In the genomic region with DNA sequence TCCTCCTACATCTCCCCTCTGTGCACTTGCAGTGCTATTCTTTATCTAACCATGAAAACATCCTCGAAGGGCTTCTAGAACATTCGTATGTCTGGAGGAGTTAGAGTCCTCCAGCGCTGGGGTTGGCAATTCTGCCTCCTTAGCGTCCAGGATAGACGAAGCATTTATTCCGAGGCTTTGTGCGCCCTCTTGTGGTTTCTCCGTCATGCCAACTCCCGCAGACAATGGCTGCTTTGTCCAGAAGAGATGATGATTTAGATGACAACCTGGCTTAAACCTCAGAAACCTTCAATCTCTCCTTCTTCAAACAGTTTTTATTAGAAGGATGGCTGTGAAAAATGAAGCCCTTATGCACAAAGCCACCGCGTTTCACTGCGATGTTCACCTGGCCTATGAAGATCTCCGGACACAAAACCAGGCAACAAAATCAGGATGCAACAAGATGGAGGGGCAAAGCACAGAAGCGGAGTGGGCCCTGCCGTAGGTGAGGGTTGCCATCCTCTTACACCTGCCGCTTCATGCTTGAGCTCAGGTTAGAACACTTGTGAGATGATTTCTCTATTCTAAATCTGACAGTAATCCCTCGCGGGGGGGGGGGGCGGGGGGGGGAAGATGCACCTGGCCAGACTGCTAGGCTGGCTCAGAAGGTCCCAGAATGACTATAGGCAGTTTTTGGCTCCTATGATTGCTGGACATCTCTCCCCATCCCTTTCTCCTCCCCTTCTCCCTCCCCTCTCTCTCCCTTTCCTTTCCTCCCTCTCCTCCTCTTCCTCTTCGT, we compare ENCODE assay signal across 8 mouse cellular contexts. TPM values are rescaled to one million over a fixed set of nuclear protein-coding genes. Genes with fewer than 3 reads are reported as not detected.
DNase-seq lines count a peak whose midpoint lies in the region; TF ChIP-seq lines count a peak whose summit lies in the region.

No protein-coding gene starts in this region.

- H3K36me3 ChIP-seq in megakaryocyte, embryonic 14.5 days (replicated peaks; ENCODE audit: low read length), result no peaks in the 10 kb centered on the region

- no peaks in the 10 kb centered on the region for H3K27me3 ChIP-seq in megakaryocyte, embryonic 14.5 days (replicated peaks)

- intact Hi-C loops in gastrocnemius, postnatal 14 days (cut with DNase I; ENCODE audit: low total_unique reads), result no loop called here

- no peak for TF ChIP-seq POLR2A in cortical plate, adult 2 months (IDR thresholded peaks at IDR 0.05; ENCODE audit: extremely low read depth, insufficient read depth, low read length)

- H3K4me3 ChIP-seq in cortical plate, adult 2 months (ENCODE audit: insufficient read depth, low read length), result peak overlapping the region; percentile 39
- H3K4me3 ChIP-seq in megakaryocyte, embryonic 14.5 days (replicated peaks), result peak overlapping the region; percentile 86

- no peaks in the 10 kb centered on the region; the same call in 1 of the 2 replicates for H3K4me1 ChIP-seq in cortical plate, adult 2 months (ENCODE audit: control insufficient read depth, insufficient read depth, low read length)
- H3K4me1 ChIP-seq in megakaryocyte, embryonic 14.5 days, result peaks cover 42% of the 10 kb centered on the region

- DNase-seq in ZHBTc4 (ENCODE audit: low read depth, low spot score), result peak; percentile 86
- peak; percentile 84 for DNase-seq in gastrocnemius, postnatal 14 days
- DNase-seq in induced T-regulatory cell, adult 2 months (ENCODE audit: low read depth), result peak; percentile 81
- DNase-seq in left cerebral cortex, adult 8-10 months (ENCODE audit: low spot score in 2 of 2), result peak; percentile 81 to 86
- peak; percentile 94 for DNase-seq in right cerebral cortex, adult 2 months (ENCODE audit: low spot score in 2 of 2)
- DNase-seq in urinary bladder, postnatal 10 days (ENCODE audit: low spot score), result peak; percentile 48

- no peaks in the 10 kb centered on the region for H3K9me3 ChIP-seq in megakaryocyte, embryonic 14.5 days

- TF ChIP-seq CTCF in cortical plate, adult 2 months (IDR thresholded peaks at IDR 0.05; ENCODE audit: extremely low read depth, insufficient read depth, low read length), result peak; percentile 86

- H3K27ac ChIP-seq in cortical plate, adult 2 months (ENCODE audit: insufficient read depth, low read length), result no peak overlapping the region

RNA-seq across cellular contexts. Expression of gene Msrb2, which starts 26.4 kb away (rescaled TPM):
- 42.7 and 46.8 TPM in 2 replicates for polyA plus RNA-seq in cortical plate, adult 2 months (2012; rRNA removed)
- 10 to 100 TPM in 1 of 2 experiments, 1 to 10 TPM in 1; 8.2 to 10.2 TPM for total RNA-seq in gastrocnemius, postnatal 14 days (2021)
- 10 to 100 TPM; 20.3 to 24.7 (median 21.5) TPM for total RNA-seq in left cerebral cortex, adult 8-10 months (2022)
- polyA plus RNA-seq in megakaryocyte, embryonic 14.5 days (2012; ENCODE audit: insufficient read depth, low replicate concordance), result 8.8 and 19.6 TPM in 2 replicates
